Mouse (Mus musculus) adrenal gland, postnatal 25 days (tissue): ENCODE results near the gene Zscan10. TPM values are rescaled to one million over a fixed set of nuclear protein-coding genes. Genes with fewer than 3 reads are reported as not detected.

ENCODE experiments used
- DNase-seq: peaks from one replicate; pipeline ENCODE4 v3.0.0; 2021; ENCODE audit warnings: mixed read lengths
- total RNA-seq: library from RNA; stranded (reverse); gene quantifications from 2 replicates; pipeline ENCODE4 v1.2.3, GENCODE M21; 2021

The Zscan10 gene
- total RNA-seq, 1 experiment from 2014 or later: not detected

DNA sequence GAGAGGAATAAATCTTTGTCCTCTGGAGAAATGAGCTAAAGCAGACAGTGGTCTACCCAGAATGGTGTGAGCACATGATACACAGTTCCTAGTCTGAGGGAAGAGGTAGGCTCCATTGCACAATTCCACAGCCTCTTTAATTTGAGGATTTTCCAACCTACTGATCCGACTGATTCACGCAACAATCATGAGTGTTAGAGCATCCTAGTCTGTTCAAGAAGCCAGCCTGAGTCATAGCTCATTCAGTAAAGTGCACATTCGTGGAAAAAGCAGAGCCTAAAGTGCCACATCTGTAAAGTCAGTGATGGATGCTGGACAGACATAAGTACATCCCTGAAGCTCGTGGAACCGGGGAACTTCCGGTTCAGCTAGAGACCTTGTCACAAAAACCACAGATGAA lies 50.7 kb downstream of the Zscan10 start:
- no peak for DNase-seq

DNA sequence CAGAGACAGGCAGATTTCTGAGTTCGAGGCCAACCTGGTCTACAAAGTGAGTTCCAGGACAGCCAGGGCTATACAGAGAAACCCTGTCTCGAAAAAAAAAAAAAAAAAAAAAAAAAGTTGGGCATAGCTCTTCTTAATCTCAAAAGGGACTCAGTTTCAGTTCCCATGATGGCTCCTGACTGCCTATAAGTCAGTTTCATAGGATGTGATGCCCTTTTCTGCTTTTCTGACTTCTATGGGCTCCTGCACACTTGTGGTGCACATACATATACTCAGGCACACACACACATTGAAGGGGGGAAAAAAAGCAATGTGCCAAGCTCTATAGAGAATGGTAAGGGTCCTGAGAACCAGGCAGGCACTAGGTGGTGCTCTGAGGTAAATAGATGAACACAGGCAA lies 52.7 kb downstream of the Zscan10 start:
- DNase-seq: no peak

GRCm38 (mm10) chr17:23654001-23654400 lies 53.3 kb downstream of the Zscan10 start:
- DNase-seq: no peak

DNA sequence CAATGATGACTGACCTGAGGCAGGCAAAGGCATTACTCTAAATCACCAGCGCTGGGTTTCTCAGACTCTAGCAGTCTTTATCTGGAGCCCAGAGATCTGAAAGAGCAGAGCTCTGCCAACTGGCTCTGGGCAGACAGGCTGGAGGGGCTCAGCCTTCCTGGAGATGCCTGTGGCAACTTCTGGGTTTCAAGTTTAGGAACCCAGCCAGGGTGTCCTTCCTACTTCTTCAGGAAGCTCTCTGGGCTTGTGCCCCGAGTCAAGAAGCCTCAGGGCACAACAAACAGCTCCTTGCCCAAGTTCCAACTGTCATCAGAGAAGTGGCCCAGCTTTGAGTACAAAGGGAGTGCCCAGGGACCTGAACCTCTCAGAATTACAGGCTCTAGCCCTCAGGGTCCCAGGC lies 53.8 kb downstream of the Zscan10 start:
- no peak for DNase-seq

GRCm38 (mm10) chr17:23658450-23658849 lies 57.8 kb downstream of the Zscan10 start:
- DNase-seq: no peak

DNA sequence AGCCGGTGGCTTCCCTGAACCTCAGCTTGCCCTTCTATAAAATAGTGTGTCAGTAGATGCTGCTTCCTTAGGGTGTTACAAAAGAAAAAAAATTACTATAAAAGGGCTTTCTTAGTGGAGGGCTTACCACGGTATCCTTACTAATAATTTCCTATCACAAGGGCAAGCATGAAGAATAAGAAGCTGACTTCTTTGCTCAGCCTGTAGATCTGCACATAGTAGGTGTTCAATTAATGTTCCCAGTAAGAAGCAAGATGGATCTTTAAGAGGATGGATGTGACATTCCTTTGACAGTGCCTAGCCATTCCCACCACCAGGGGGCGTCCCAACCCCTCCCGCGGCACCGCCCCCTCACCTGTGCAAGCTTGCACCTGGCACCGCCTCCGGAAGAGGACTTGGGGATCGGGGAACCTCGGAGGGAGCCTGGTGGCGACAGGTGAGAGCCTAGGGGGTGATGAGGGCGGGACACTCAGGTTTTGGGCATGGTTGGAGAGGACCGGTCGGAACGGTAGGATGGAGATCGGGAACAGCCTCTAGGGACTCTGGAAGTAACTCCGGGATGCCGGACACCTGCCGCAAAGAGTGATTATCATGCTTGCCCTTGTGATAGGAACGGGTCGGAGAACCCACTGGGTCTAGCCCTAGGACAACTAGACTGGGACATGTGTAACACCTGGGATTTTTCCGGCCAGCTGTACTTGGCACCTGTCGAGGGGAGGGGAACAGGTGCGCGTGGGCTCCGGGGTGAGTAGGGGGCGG lies 59.6 kb downstream of the Zscan10 start, which contains the start of gene Bicdl2:
TSS of gene Bicdl2 (plus strand) at position 390 of the 759 bp plus-strand sequence.
- peak; percentile 63 for DNase-seq

Other genes starting within 250 kb of the Zscan10 start
- not detected in 2 replicates for gene Vmn2r116, start 216.3 kb upstream of the Zscan10 start, total RNA-seq
- gene Vmn2r117, start 121.2 kb upstream of the Zscan10 start, total RNA-seq: not detected in 2 replicates
- 12.0 and 12.8 TPM in 2 replicates for gene Zfp213, start 36.6 kb upstream of the Zscan10 start, total RNA-seq
- 11.1 and 12.8 TPM in 2 replicates for gene Zfp13, start 1.4 kb upstream of the Zscan10 start, total RNA-seq
- 0.18 TPM in 1 of 2 replicates, not detected in the other for gene Mmp25, start 44.4 kb downstream of the Zscan10 start, total RNA-seq
- not detected in 2 replicates for gene Bicdl2, start 59.6 kb downstream of the Zscan10 start, total RNA-seq
- gene Hcfc1r1, start 72.7 kb downstream of the Zscan10 start, total RNA-seq: 139 and 171 TPM in 2 replicates
- 31.2 and 31.8 TPM in 2 replicates for gene Thoc6, start 73.0 kb downstream of the Zscan10 start, total RNA-seq
- 76.5 and 130 TPM in 2 replicates for gene Tnfrsf12a, start 76.6 kb downstream of the Zscan10 start, total RNA-seq
- not detected in 2 replicates for gene Cldn6, start 78.4 kb downstream of the Zscan10 start, total RNA-seq
- not detected in 2 replicates for gene Cldn9, start 83.2 kb downstream of the Zscan10 start, total RNA-seq
- gene 1520401A03Rik, start 121.9 kb downstream of the Zscan10 start, total RNA-seq: 7.2 and 10.4 TPM in 2 replicates
- 7.6 and 9.3 TPM in 2 replicates for gene Pkmyt1, start 125.5 kb downstream of the Zscan10 start, total RNA-seq
- 10.4 and 11.7 TPM in 2 replicates for gene Paqr4, start 140.0 kb downstream of the Zscan10 start, total RNA-seq
- gene Kremen2, start 145.0 kb downstream of the Zscan10 start, total RNA-seq: not detected in 2 replicates
- 47.9 and 56.3 TPM in 2 replicates for gene Flywch1, start 170.7 kb downstream of the Zscan10 start, total RNA-seq
- gene Flywch2, start 185.2 kb downstream of the Zscan10 start, total RNA-seq: 4.9 and 7.6 TPM in 2 replicates
- gene Srrm2, start 189.7 kb downstream of the Zscan10 start, total RNA-seq: 825 and 1,016 TPM in 2 replicates
- 350 and 361 TPM in 2 replicates for gene Elob, start 228.3 kb downstream of the Zscan10 start, total RNA-seq
- gene Prss33, start 235.2 kb downstream of the Zscan10 start, total RNA-seq: not detected in 2 replicates
- not detected in 2 replicates for gene Prss32, start 243.0 kb downstream of the Zscan10 start, total RNA-seq
- gene Prss41, start 243.3 kb downstream of the Zscan10 start, total RNA-seq: 1.0 and 1.2 TPM in 2 replicates